Mouse (Mus musculus) urinary bladder, adult 2 months (tissue): ENCODE results near the gene Pus3. TPM values are rescaled to one million over a fixed set of nuclear protein-coding genes. Genes with fewer than 3 reads are reported as not detected.

Experiments
- polyA plus RNA-seq: library from polyadenylated mRNA; depleted of rRNA; stranded (reverse); fragments of >200 nt; gene quantifications from 2 replicates; pipeline ENCODE4 v1.2.3, GENCODE M21; 2012; rRNA removed

The Pus3 gene
- polyA plus RNA-seq, 1 experiment: 13.5 TPM

Other genes starting within 250 kb of the Pus3 start
- gene Cdon, start 137.5 kb upstream of the Pus3 start, polyA plus RNA-seq: 14.9 and 18.8 TPM in 2 replicates
- not detected in 2 replicates for gene Gm1113, start 40.3 kb upstream of the Pus3 start, polyA plus RNA-seq
- gene Ddx25, start 67 bp upstream of the Pus3 start, polyA plus RNA-seq: 0.03 TPM in 1 of 2 replicates, not detected in the other
- 0.18 and 0.25 TPM in 2 replicates for gene Pate2, start 11.7 kb downstream of the Pus3 start, polyA plus RNA-seq
- gene Hyls1, start 11.8 kb downstream of the Pus3 start, polyA plus RNA-seq: 2.8 and 2.9 TPM in 2 replicates
- not detected in 2 replicates for gene Pate4, start 53.3 kb downstream of the Pus3 start, polyA plus RNA-seq
- gene Pate3, start 89.6 kb downstream of the Pus3 start, polyA plus RNA-seq: not detected in 2 replicates
- not detected in 2 replicates for gene Pate1, start 128.8 kb downstream of the Pus3 start, polyA plus RNA-seq
- gene Gm17677, start 182.5 kb downstream of the Pus3 start, polyA plus RNA-seq: not detected in 2 replicates
- gene Gm17727, start 219.5 kb downstream of the Pus3 start, polyA plus RNA-seq: not detected in 2 replicates
- not detected in 2 replicates for gene Gm27235, start 231.5 kb downstream of the Pus3 start, polyA plus RNA-seq
- gene D730048I06Rik, start 231.5 kb downstream of the Pus3 start, polyA plus RNA-seq: not detected in 2 replicates